Mouse (Mus musculus): ENCODE measurements around the gene Slc39a8.

Slc39a8 gene

GRCm38 (mm10) chr3:135825016-135825753, at the start of gene Slc39a8:
Gene Slc39a8, plus strand, starts transcription at chr3:135825279.
- in situ Hi-C loops (cut with MboI, MseI): loop anchor here in 1 of 2 experiments (5.0 kb wide), 1 partner anchor 88 kb away; no protein-coding TSS in a partner anchor

GRCm38 (mm10) chr3:135785065-135785464, 40.0 kb upstream of the Slc39a8 start:
- in situ Hi-C loops (cut with MboI, MseI): no loop called here

- in situ Hi-C loops (cut with MboI, MseI): no loop called here
Measured at GRCm38 (mm10) chr3:135796117-135796516, 29.0 kb upstream of the Slc39a8 start.

GRCm38 (mm10) chr3:135798241-135798640, 26.8 kb upstream of the Slc39a8 start:
- in situ Hi-C loops (cut with MboI, MseI): no loop called here

- in situ Hi-C loops (cut with MboI, MseI): no loop called here
Measured at GRCm38 (mm10) chr3:135798665-135799064, 26.4 kb upstream of the Slc39a8 start.

GRCm38 (mm10) chr3:135814665-135815064, 10.4 kb upstream of the Slc39a8 start:
- in situ Hi-C loops (cut with MboI, MseI): no loop called here

GRCm38 (mm10) chr3:135815973-135816727, 8.9 kb upstream of the Slc39a8 start:
- in situ Hi-C loops (cut with MboI, MseI): no loop called here

- in situ Hi-C loops (cut with MboI, MseI): no loop called here
Measured at GRCm38 (mm10) chr3:135817124-135817523, 8.0 kb upstream of the Slc39a8 start.

- in situ Hi-C loops (cut with MboI, MseI): loop anchor here in 1 of 2 experiments (5.0 kb wide), 1 partner anchor 77 kb away; no protein-coding TSS in a partner anchor
Measured at GRCm38 (mm10) chr3:135824436-135824835, 643 bp upstream of the Slc39a8 start.

- in situ Hi-C loops (cut with MboI, MseI): loop anchor here in 1 of 2 experiments (5.0 kb wide), 1 partner anchor 89 kb away; no protein-coding TSS in a partner anchor
Measured at GRCm38 (mm10) chr3:135825754-135826683, 940 bp downstream of the Slc39a8 start.

GRCm38 (mm10) chr3:135826684-135827249, 1.7 kb downstream of the Slc39a8 start:
- in situ Hi-C loops (cut with MboI, MseI): loop anchor here in 1 of 2 experiments (5.0 kb wide), 1 partner anchor 89 kb away; no protein-coding TSS in a partner anchor

GRCm38 (mm10) chr3:135828000-135828399, 2.9 kb downstream of the Slc39a8 start:
- in situ Hi-C loops (cut with MboI, MseI): loop anchor here in 1 of 2 experiments (5.0 kb wide), 1 partner anchor 91 kb away; no protein-coding TSS in a partner anchor

GRCm38 (mm10) chr3:135832496-135832895, 7.4 kb downstream of the Slc39a8 start:
- in situ Hi-C loops (cut with MboI, MseI): no loop called here

- in situ Hi-C loops (cut with MboI, MseI): no loop called here
Measured at GRCm38 (mm10) chr3:135832907-135833306, 7.8 kb downstream of the Slc39a8 start.

GRCm38 (mm10) chr3:135834988-135835387, 9.9 kb downstream of the Slc39a8 start:
- in situ Hi-C loops (cut with MboI, MseI): no loop called here

GRCm38 (mm10) chr3:135839535-135839934, 14.5 kb downstream of the Slc39a8 start:
- in situ Hi-C loops (cut with MboI, MseI): no loop called here

GRCm38 (mm10) chr3:135840185-135840584, 15.1 kb downstream of the Slc39a8 start:
- in situ Hi-C loops (cut with MboI, MseI): no loop called here

- in situ Hi-C loops (cut with MboI, MseI): no loop called here
Measured at GRCm38 (mm10) chr3:135841716-135842511, 16.8 kb downstream of the Slc39a8 start.

- in situ Hi-C loops (cut with MboI, MseI): no loop called here
Measured at GRCm38 (mm10) chr3:135843181-135843580, 18.1 kb downstream of the Slc39a8 start.

GRCm38 (mm10) chr3:135843707-135844106, 18.6 kb downstream of the Slc39a8 start:
- in situ Hi-C loops (cut with MboI, MseI): no loop called here
